Mouse (Mus musculus) testis, adult 2 months (tissue): ENCODE results near the gene Sarnp.

Source experiments
- CTCF ChIP-seq: fragments of 200-500 bp; IDR thresholded peaks from 2 replicates; pipeline ENCODE4 v1.5.1; 2012; ENCODE audit warnings: low read depth, mild to moderate bottlenecking, inconsistent platforms, low read length, moderate library complexity; ENCODE audit not compliant: control insufficient read depth, insufficient read depth, insufficient replicate concordance
- POLR2A ChIP-seq: fragments of 200-500 bp; IDR thresholded peaks from 2 replicates; pipeline ENCODE4 v1.6.1; 2012; ENCODE audit warnings: low read depth, mild to moderate bottlenecking, inconsistent platforms, low read length, moderate library complexity; ENCODE audit not compliant: control insufficient read depth

DNA sequence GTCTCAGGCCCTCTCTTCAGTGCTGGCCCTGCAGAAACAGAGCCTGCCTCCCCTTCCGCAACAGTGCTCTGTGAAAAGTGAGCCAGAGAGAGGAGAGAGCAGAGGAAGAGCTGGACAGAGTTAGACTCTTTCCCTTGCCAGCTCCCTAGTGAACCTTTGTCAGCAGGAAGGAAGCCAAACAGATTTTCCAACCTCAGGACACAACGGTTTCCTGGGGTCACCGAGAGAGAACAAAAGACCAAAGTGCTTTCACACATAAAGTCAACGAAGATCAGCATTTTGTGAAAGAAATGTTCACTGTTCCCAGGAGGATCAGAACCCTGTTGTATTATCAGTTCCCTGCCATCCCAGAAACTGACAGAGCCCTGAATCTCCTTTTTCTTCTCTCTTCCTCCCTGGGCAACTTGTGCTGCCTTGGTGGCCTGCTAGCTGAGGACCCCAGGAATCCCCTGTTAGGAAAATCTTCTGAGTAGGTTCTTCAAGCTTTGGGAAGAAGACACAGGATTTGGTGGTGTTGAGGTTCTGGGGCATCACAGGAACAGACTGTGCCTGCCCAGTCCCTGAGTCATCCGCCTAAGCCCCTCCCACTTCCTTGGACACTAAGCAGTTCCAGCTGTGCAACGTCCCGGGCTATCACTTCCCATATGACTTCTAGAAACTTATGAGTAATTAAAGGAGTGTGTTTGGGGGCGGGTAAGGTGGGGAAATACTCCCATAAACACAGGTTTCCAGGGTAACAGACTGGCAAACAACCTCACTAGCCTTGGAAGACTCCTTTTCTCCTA is 37.9 kb upstream of the Sarnp start:
- TF ChIP-seq CTCF (no peak), POLR2A (no peak)
